Mouse (Mus musculus) stomach, embryonic 14.5 days (tissue): ENCODE results near the gene Sgca. TPM values are rescaled to one million over a fixed set of nuclear protein-coding genes. Genes with fewer than 3 reads are reported as not detected.
A peak's percentile ranks its signal among the peaks of the same experiment; 100 is the strongest.
"Not testable (repeated sequence)": the region's sequence is repeated elsewhere in the genome, so short reads cannot be mapped to it uniquely, and the experiment has no call there.

Experiments
- ATAC-seq: fragments of 200-750 bp; cut with Nextera tagmentation; 2 replicates; pipeline ENCODE4 v1.8.0; 2017; ENCODE audit warnings: low read depth, moderate TSS enrichment; ENCODE audit not compliant: insufficient number of reproducible peaks, insufficient read depth, low FRiP score
- H3K27ac ChIP-seq: fragments of 300-500 bp; sonication (generic); 2 replicates; pipeline ENCODE4 v1.5.1; 2014; ENCODE audit warnings: mild to moderate bottlenecking, low read length, moderate library complexity, mixed read lengths
- H3K27me3 ChIP-seq: fragments of 300-500 bp; sonication (generic); 2 replicates; pipeline ENCODE4 v1.6.1; 2014; ENCODE audit warnings: low read length, control low read depth, mixed read lengths; ENCODE audit not compliant: control insufficient read depth, insufficient read depth
- H3K36me3 ChIP-seq: fragments of 300-500 bp; sonication (generic); 2 replicates; pipeline ENCODE4 v1.6.1; 2014; ENCODE audit warnings: mild to moderate bottlenecking, control low read depth, low read length, moderate library complexity, mixed read lengths; ENCODE audit not compliant: control insufficient read depth, insufficient read depth
- H3K4me1 ChIP-seq: fragments of 300-500 bp; sonication (generic); 2 replicates; pipeline ENCODE4 v1.6.1; 2014; ENCODE audit warnings: low read length, control low read depth, mixed read lengths; ENCODE audit not compliant: control insufficient read depth, insufficient read depth
- H3K4me2 ChIP-seq: fragments of 300-500 bp; sonication (generic); replicated peaks from 2 replicates; pipeline ENCODE4 v1.6.1; 2014; ENCODE audit warnings: low read depth, low read length, control low read depth
- H3K4me3 ChIP-seq: fragments of 300-500 bp; sonication (generic); 2 replicates; pipeline ENCODE4 v1.5.1; 2014; ENCODE audit warnings: low read depth, low read length, control low read depth
- H3K9ac ChIP-seq: fragments of 300-500 bp; sonication (generic); replicated peaks from 2 replicates; pipeline ENCODE4 v1.6.1; 2014; ENCODE audit warnings: low read depth, mild to moderate bottlenecking, control low read depth, low read length, moderate library complexity, mixed read lengths
- H3K9me3 ChIP-seq: fragments of 300-500 bp; sonication (generic); 2 replicates; pipeline ENCODE4 v1.6.1; 2016; ENCODE audit warnings: low read depth, low read length, control low read depth; ENCODE audit not compliant: control insufficient read depth
- WGBS: fragments of 180-500 bp; shearing (Covaris S2); extraction: QIAGEN DNeasy Blood & Tissue Kit; methylation state at CpG from one replicate; pipeline ENCODE4 v1.1.7; 2014; 5-methylcytosine and 5-hydroxymethylcytosine counted together
- polyA plus RNA-seq: library from polyadenylated mRNA; unstranded; fragments of >200 nt; fragmentation: Nextera tagmentation; extraction: Ambion mirVana; gene quantifications from 2 replicates; pipeline ENCODE4 v1.2.1, GENCODE M21; 2014

The Sgca gene
- polyA plus RNA-seq, 1 experiment from 2014 or later: 0.30 TPM

- H3K4me3 ChIP-seq: peak overlapping the region; percentile 67
- H3K9ac ChIP-seq: no peak overlapping the region
- peak overlapping the region; percentile 7; the same call in 1 of the 2 replicates for H3K27ac ChIP-seq
- H3K27me3 ChIP-seq: no peaks in the 10 kb centered on the region
- peak overlapping the region; percentile 62 for H3K4me2 ChIP-seq
- H3K9me3 ChIP-seq: no peaks in the 10 kb centered on the region
- H3K4me1 ChIP-seq: peaks cover 27% of the 10 kb centered on the region
- no peak for ATAC-seq
- peaks cover 15% of the 10 kb centered on the region; the same call in 1 of the 2 replicates for H3K36me3 ChIP-seq
- 20% methylated on average over 1 of the region's 1 CpGs for WGBS
Observed at GRCm38 (mm10) chr11:95011416-95011815, 35.3 kb upstream of the Sgca start.

GRCm38 (mm10) chr11:95010841-95011403, 34.8 kb upstream of the Sgca start:
- WGBS: 10% methylated on average over 4 of the region's 4 CpGs
- Histone ChIP-seq H3K4me3 (peak overlapping the region; percentile 67), H3K36me3 (peaks cover 12% of the 10 kb centered on the region; the same call in 1 of the 2 replicates), H3K4me1 (peaks cover 27% of the 10 kb centered on the region), H3K9ac (peak overlapping the region; percentile 72), H3K4me2 (peak overlapping the region; percentile 62)
- not testable (repeated sequence) for H3K27ac ChIP-seq, H3K9me3 ChIP-seq, ATAC-seq, H3K27me3 ChIP-seq

GRCm38 (mm10) chr11:95010141-95010739, 34.1 kb upstream of the Sgca start:
- Histone ChIP-seq H3K9me3 (no peaks in the 10 kb centered on the region), H3K27me3 (no peaks in the 10 kb centered on the region), H3K4me1 (peaks cover 22% of the 10 kb centered on the region), H3K27ac (peak overlapping the region; percentile 92), H3K36me3 (peaks cover 9% of the 10 kb centered on the region; the same call in 1 of the 2 replicates), H3K9ac (peak overlapping the region; percentile 72), H3K4me2 (peak overlapping the region; percentile 62), H3K4me3 (peak overlapping the region; percentile 67)
- 1% methylated on average over 33 of the region's 40 CpGs for WGBS
- no peak for ATAC-seq

GRCm38 (mm10) chr11:95009629-95010014, 33.5 kb upstream of the Sgca start, which contains the start of gene Samd14:
Gene Samd14, plus strand, starts transcription at chr11:95009879.
- ATAC-seq: peak; percentile 73; the same call in 1 of the 2 replicates
- WGBS: under 1% methylated on average over 31 of the region's 32 CpGs
- H3K27ac ChIP-seq: peak within 1 kb of the TSS; percentile 92
- H3K36me3 ChIP-seq: peaks cover 14% of the 10 kb centered on the region; the same call in 1 of the 2 replicates
- H3K4me1 ChIP-seq: peaks cover 22% of the 10 kb centered on the region
- H3K9me3 ChIP-seq: no peaks in the 10 kb centered on the region
- no peaks in the 10 kb centered on the region for H3K27me3 ChIP-seq
- H3K9ac ChIP-seq: peak within 1 kb of the TSS; percentile 72
- H3K4me3 ChIP-seq: peak within 1 kb of the TSS; percentile 67
- H3K4me2 ChIP-seq: peak within 1 kb of the TSS; percentile 62

GRCm38 (mm10) chr11:95008661-95009628, 32.8 kb upstream of the Sgca start:
- H3K9me3 ChIP-seq: no peaks in the 10 kb centered on the region
- peaks cover 22% of the 10 kb centered on the region for H3K4me1 ChIP-seq
- peak overlapping the region; percentile 72 for H3K9ac ChIP-seq
- peak overlapping the region; percentile 92 for H3K27ac ChIP-seq
- no peak for ATAC-seq
- H3K4me2 ChIP-seq: peak overlapping the region; percentile 62
- H3K36me3 ChIP-seq: peaks cover 14% of the 10 kb centered on the region; the same call in 1 of the 2 replicates
- WGBS: 30% methylated on average over 15 of the region's 15 CpGs
- peak overlapping the region; percentile 67 for H3K4me3 ChIP-seq
- no peaks in the 10 kb centered on the region for H3K27me3 ChIP-seq

GRCm38 (mm10) chr11:95007418-95007817, 31.3 kb upstream of the Sgca start:
- peaks cover 21% of the 10 kb centered on the region for H3K4me1 ChIP-seq
- no peaks in the 10 kb centered on the region for H3K27me3 ChIP-seq
- 53% methylated on average over 3 of the region's 3 CpGs for WGBS
- no peak overlapping the region for H3K4me3 ChIP-seq
- H3K4me2 ChIP-seq: peak overlapping the region; percentile 59; the same call in 1 of the 2 replicates
- no peaks in the 10 kb centered on the region for H3K9me3 ChIP-seq
- 0 out of 2 replicates have a peak overlapping the region, but pooled peaks have one; percentile 49 for H3K9ac ChIP-seq
- peak overlapping the region; percentile 69 for H3K27ac ChIP-seq
- ATAC-seq: no peak
- H3K36me3 ChIP-seq: peaks cover 27% of the 10 kb centered on the region

GRCm38 (mm10) chr11:95006525-95007219, 30.5 kb upstream of the Sgca start:
- Histone ChIP-seq H3K36me3 (peaks cover 35% of the 10 kb centered on the region), H3K4me2 (peak overlapping the region; percentile 59), H3K27ac (peak overlapping the region; percentile 69), H3K4me3 (peak overlapping the region; percentile 34), H3K9me3 (no peaks in the 10 kb centered on the region), H3K9ac (peak overlapping the region; percentile 49; the same call in 1 of the 2 replicates), H3K4me1 (peaks cover 14% of the 10 kb centered on the region), H3K27me3 (no peaks in the 10 kb centered on the region)
- ATAC-seq: peak; percentile 38; the same call in 1 of the 2 replicates
- under 1% methylated on average over 27 of the region's 27 CpGs for WGBS
